8 mouse cellular contexts compared by ENCODE assay signal in genomic region chr17:31519344-31519945, GRCm38 (mm10). TPM values are rescaled to one million over a fixed set of nuclear protein-coding genes. Genes with fewer than 3 reads are reported as not detected.
DNase-seq lines count a peak whose midpoint lies in the region; ATAC-seq and TF ChIP-seq lines count a peak whose summit lies in the region.

No protein-coding gene starts in this region.

- H3K27me3 ChIP-seq in heart, embryonic 13.5 days (replicated peaks) = no peaks in the 10 kb centered on the region
- no peaks in the 10 kb centered on the region for H3K27me3 ChIP-seq in MEL (ENCODE audit: control insufficient read depth in 1 of 2, insufficient read depth in 2 of 2, low read length in 2 of 2)
- H3K27me3 ChIP-seq in hindbrain, embryonic 10.5 days (ENCODE audit: insufficient read depth, poor library complexity, severe bottlenecking) = no peaks in the 10 kb centered on the region; the same call in 1 of the 2 replicates
- no peaks in the 10 kb centered on the region for H3K27me3 ChIP-seq in midbrain, embryonic 10.5 days (ENCODE audit: low read depth, poor library complexity, severe bottlenecking)

- WGBS in heart, embryonic 13.5 days = 5% methylated on average over 7 of the region's 7 CpGs
- WGBS in hindbrain, embryonic 10.5 days = 4% methylated on average over 7 of the region's 7 CpGs
- 2% methylated on average over 7 of the region's 7 CpGs for WGBS in midbrain, embryonic 10.5 days

- peaks cover 2% of the 10 kb centered on the region; the same call in 1 of the 2 replicates for H3K79me2 ChIP-seq in MEL (ENCODE audit: control insufficient read depth, insufficient read depth, low read length, poor library complexity)

- ATAC-seq in heart, embryonic 13.5 days (ENCODE audit: extremely low read depth, insufficient number of reproducible peaks, low FRiP score, low TSS enrichment) = peak; percentile 29; the same call in 1 of the 2 replicates
- no peak for ATAC-seq in activated CD4-positive, CD25-positive, alpha-beta regulatory T cell, adult 4 months

- H3K4me1 ChIP-seq in heart, embryonic 13.5 days = peaks cover 29% of the 10 kb centered on the region
- no peaks in the 10 kb centered on the region for H3K4me1 ChIP-seq in MEL (ENCODE audit: control insufficient read depth in 1 of 2, insufficient read depth in 2 of 2, low read length in 2 of 2)
- H3K4me1 ChIP-seq in hindbrain, embryonic 10.5 days (replicated peaks) = peaks cover 24% of the 10 kb centered on the region
- peaks cover 23% of the 10 kb centered on the region for H3K4me1 ChIP-seq in midbrain, embryonic 10.5 days

- peak overlapping the region; percentile 46; the same call in 1 of the 2 replicates for H3K27ac ChIP-seq in heart, embryonic 13.5 days (replicated peaks)
- peak overlapping the region; percentile 51 for H3K27ac ChIP-seq in MEL (ENCODE audit: control insufficient read depth, low read depth, low read length)
- H3K27ac ChIP-seq in hindbrain, embryonic 10.5 days = peak overlapping the region; percentile 87
- peak overlapping the region; percentile 89 for H3K27ac ChIP-seq in midbrain, embryonic 10.5 days (replicated peaks)

- TF ChIP-seq CTCF in MEL (IDR thresholded peaks at IDR 0.05 in 2 of 3, conservative IDR thresholded peaks at IDR 0.05 in 1 of 3; ENCODE audit: control insufficient read depth in 1 of 3, insufficient read depth in 1 of 3, low read depth in 2 of 3, low read length in 3 of 3, poor library complexity in 1 of 3, severe bottlenecking in 1 of 3) = peak in 1 of 3 experiments; percentile 44; a peak in 2 of 6 replicates

- H3K36me3 ChIP-seq in heart, embryonic 13.5 days = peaks cover 29% of the 10 kb centered on the region
- H3K36me3 ChIP-seq in MEL (ENCODE audit: control insufficient read depth in 1 of 2, insufficient read depth in 2 of 2, low read length in 2 of 2) = peaks cover 1 to 3% of the 10 kb centered on the region in 2 experiments; a peak in 2 of 4 replicates
- peaks cover 18% of the 10 kb centered on the region for H3K36me3 ChIP-seq in hindbrain, embryonic 10.5 days
- H3K36me3 ChIP-seq in midbrain, embryonic 10.5 days = peaks cover 24% of the 10 kb centered on the region

- TF ChIP-seq POLR2A in MEL (IDR thresholded peaks at IDR 0.05; ENCODE audit: control insufficient read depth in 1 of 2, insufficient read depth in 1 of 2, low read depth in 1 of 2, low read length in 2 of 2, poor library complexity in 1 of 2) = no peak

- DNase-seq in heart, adult 8-10 months (ENCODE audit: low spot score) = no peak
- DNase-seq in MEL (ENCODE audit: low read depth, low spot score) = no peak
- DNase-seq in hindbrain, embryonic 10.5 days (ENCODE audit: low spot score) = no peak
- DNase-seq in midbrain, embryonic 10.5 days (ENCODE audit: low spot score) = no peak
- DNase-seq in urinary bladder, postnatal 14 days (ENCODE audit: low spot score) = no peak
- no peak for DNase-seq in left cerebral cortex, adult 11 months (ENCODE audit: low spot score)

- peak overlapping the region; percentile 89 for H3K4me3 ChIP-seq in heart, embryonic 13.5 days
- H3K4me3 ChIP-seq in MEL (ENCODE audit: control insufficient read depth in 1 of 2, insufficient read depth in 1 of 2, low read depth in 2 of 2, low read length in 2 of 2) = peak overlapping the region; percentile 60 to 81
- H3K4me3 ChIP-seq in hindbrain, embryonic 10.5 days = peak overlapping the region; percentile 77
- peak overlapping the region; percentile 85 for H3K4me3 ChIP-seq in midbrain, embryonic 10.5 days

- peak overlapping the region; percentile 67; the same call in 1 of the 2 replicates for H3K9ac ChIP-seq in heart, embryonic 13.5 days
- peak overlapping the region; percentile 43 for H3K9ac ChIP-seq in MEL (ENCODE audit: control insufficient read depth, low read depth, low read length, poor library complexity, severe bottlenecking)

- peak overlapping the region; percentile 76 for H3K4me2 ChIP-seq in heart, embryonic 13.5 days

- no peaks in the 10 kb centered on the region for H3K9me3 ChIP-seq in heart, embryonic 13.5 days
- H3K9me3 ChIP-seq in MEL (replicated peaks; ENCODE audit: insufficient read depth, low read length) = no peaks in the 10 kb centered on the region
- H3K9me3 ChIP-seq in hindbrain, embryonic 10.5 days = no peaks in the 10 kb centered on the region
- H3K9me3 ChIP-seq in midbrain, embryonic 10.5 days (replicated peaks) = no peaks in the 10 kb centered on the region

- peak; percentile 34 for TF ChIP-seq RAD21 in MEL (IDR thresholded peaks at IDR 0.05; ENCODE audit: low read depth, low read length)

- no peak for TF ChIP-seq EP300 in MEL (IDR thresholded peaks at IDR 0.05; ENCODE audit: low read depth in 1 of 2, low read length in 2 of 2)

TF ChIP-seq in MEL, 35 proteins besides CTCF, POLR2A, EP300 and RAD21:
- TF ChIP-seq MAZ (IDR thresholded peaks at IDR 0.05; ENCODE audit: low read depth, low read length) (0 out of 2 replicates have a peak, but pooled peaks have one; percentile 31), TCF12 (IDR thresholded peaks at IDR 0.05; ENCODE audit: low read depth, low read length) (no peak), SMC3 (IDR thresholded peaks at IDR 0.05; ENCODE audit: low read depth, low read length) (peak; percentile 51), POLR2AphosphoS2 (IDR thresholded peaks at IDR 0.05; ENCODE audit: low read length) (no peak)

RNA-seq across cellular contexts. Expression of gene Wdr4, which starts 0.3 kb away (rescaled TPM):
- 21.9 and 24.0 TPM in 2 replicates for polyA plus RNA-seq in heart, embryonic 13.5 days (2015; fragmentation: Nextera tagmentation; extraction: Ambion mirVana)
- total RNA-seq in heart, adult 8-10 months (2022) = 1 to 10 TPM; 6.4 to 7.1 (median 6.8) TPM
- total RNA-seq in MEL (2012; rRNA removed) = 104 and 118 TPM in 2 replicates
- polyA plus RNA-seq in MEL (2012; ENCODE audit: insufficient read depth in 1 of 2, insufficient read length in 2 of 2, low read depth in 1 of 2, low replicate concordance in 2 of 2, missing spikeins in 1 of 2) = 100 to 1,000 TPM in 1 of 2 experiments, not detected in 1; 109 TPM
- 60.8 and 68.0 TPM in 2 replicates for polyA plus RNA-seq in hindbrain, embryonic 10.5 days (2016; fragmentation: Nextera tagmentation; extraction: Ambion mirVana)
- polyA plus RNA-seq in midbrain, embryonic 10.5 days (2016; fragmentation: Nextera tagmentation; extraction: Ambion mirVana) = 70.2 and 76.7 TPM in 2 replicates
- polyA plus RNA-seq in activated CD4-positive, CD25-positive, alpha-beta regulatory T cell, adult 4 months (2017; shearing (Covaris generic)) = 10 to 100 TPM; 14.4 to 16.2 TPM

RNA-seq across cellular contexts. Expression of gene Ndufv3, which starts 0.5 kb away (rescaled TPM):
- 523 and 604 TPM in 2 replicates for polyA plus RNA-seq in heart, embryonic 13.5 days (2015; fragmentation: Nextera tagmentation; extraction: Ambion mirVana)
- total RNA-seq in heart, adult 8-10 months (2022) = 1,000 to 10,000 TPM; 1,464 to 1,614 (median 1,563) TPM
- 189 and 198 TPM in 2 replicates for total RNA-seq in MEL (2012; rRNA removed)
- polyA plus RNA-seq in MEL (2012; ENCODE audit: insufficient read depth in 1 of 2, insufficient read length in 2 of 2, low read depth in 1 of 2, low replicate concordance in 2 of 2, missing spikeins in 1 of 2) = 1,000 to 10,000 TPM in 1 of 2 experiments, 100 to 1,000 TPM in 1; 158 to 1,046 TPM
- 261 and 297 TPM in 2 replicates for polyA plus RNA-seq in hindbrain, embryonic 10.5 days (2016; fragmentation: Nextera tagmentation; extraction: Ambion mirVana)
- 249 and 258 TPM in 2 replicates for polyA plus RNA-seq in midbrain, embryonic 10.5 days (2016; fragmentation: Nextera tagmentation; extraction: Ambion mirVana)
- 100 to 1,000 TPM; 248 to 290 TPM for polyA plus RNA-seq in activated CD4-positive, CD25-positive, alpha-beta regulatory T cell, adult 4 months (2017; shearing (Covaris generic))

RNA-seq across cellular contexts. Expression of gene Pknox1, which starts 45.1 kb away (rescaled TPM):
- 14.7 and 15.0 TPM in 2 replicates for polyA plus RNA-seq in heart, embryonic 13.5 days (2015; fragmentation: Nextera tagmentation; extraction: Ambion mirVana)
- 10 to 100 TPM in 2 of 4 experiments, 1 to 10 TPM in 2; 7.4 to 13.1 (median 10.4) TPM for total RNA-seq in heart, adult 8-10 months (2022)
- 13.2 and 16.1 TPM in 2 replicates for total RNA-seq in MEL (2012; rRNA removed)
- 10 to 100 TPM; 13.6 to 34.1 TPM for polyA plus RNA-seq in MEL (2012; ENCODE audit: insufficient read depth in 1 of 2, insufficient read length in 2 of 2, low read depth in 1 of 2, low replicate concordance in 2 of 2, missing spikeins in 1 of 2)
- polyA plus RNA-seq in hindbrain, embryonic 10.5 days (2016; fragmentation: Nextera tagmentation; extraction: Ambion mirVana) = 21.1 and 24.8 TPM in 2 replicates
- 17.5 and 18.0 TPM in 2 replicates for polyA plus RNA-seq in midbrain, embryonic 10.5 days (2016; fragmentation: Nextera tagmentation; extraction: Ambion mirVana)
- polyA plus RNA-seq in activated CD4-positive, CD25-positive, alpha-beta regulatory T cell, adult 4 months (2017; shearing (Covaris generic)) = 10 to 100 TPM; 42.0 to 44.1 TPM
